Mouse (Mus musculus) G1E (cell line): Measurements from ENCODE around the gene Snapc2.

Experiments
- CTCF ChIP-seq: IDR thresholded peaks from 2 replicates; pipeline ENCODE4 v1.5.1; 2012; ENCODE audit warnings: low read depth, low read length, inconsistent platforms, mixed read lengths
- TAL1 ChIP-seq: conservative IDR thresholded peaks from 2 replicates; pipeline ENCODE4 v1.6.1; 2012; ENCODE audit warnings: low read depth, low read length, inconsistent platforms, mixed read lengths

DNA sequence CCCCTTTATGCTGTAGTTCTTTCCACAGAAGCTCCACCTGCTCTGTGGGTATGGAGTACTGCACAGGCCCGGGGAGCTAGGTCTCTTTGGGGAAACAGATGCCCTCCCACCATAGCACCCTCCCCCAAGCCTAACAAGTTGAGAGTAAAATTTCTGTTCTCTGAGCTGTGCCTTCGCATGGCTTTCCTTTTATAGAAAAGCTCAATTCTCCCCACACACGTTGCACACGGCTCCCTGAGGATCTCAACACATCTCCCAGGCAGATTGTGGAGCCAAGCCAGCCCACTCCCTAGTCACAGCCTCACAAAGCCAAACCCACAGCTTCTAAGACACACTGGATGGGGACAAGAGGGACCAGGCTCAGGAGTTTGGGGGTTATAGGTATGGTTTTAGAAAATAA lies 4.0 kb downstream of the Snapc2 start:
- TF ChIP-seq TAL1 (no peak), CTCF (no peak)
